Mouse (Mus musculus): ENCODE data around the gene Lsm5. TPM values are rescaled to one million over a fixed set of nuclear protein-coding genes. Genes with fewer than 3 reads are reported as not detected.

Lsm5 gene
- polyA plus RNA-seq (2012; rRNA removed), result not detected in 2 replicates

DNA sequence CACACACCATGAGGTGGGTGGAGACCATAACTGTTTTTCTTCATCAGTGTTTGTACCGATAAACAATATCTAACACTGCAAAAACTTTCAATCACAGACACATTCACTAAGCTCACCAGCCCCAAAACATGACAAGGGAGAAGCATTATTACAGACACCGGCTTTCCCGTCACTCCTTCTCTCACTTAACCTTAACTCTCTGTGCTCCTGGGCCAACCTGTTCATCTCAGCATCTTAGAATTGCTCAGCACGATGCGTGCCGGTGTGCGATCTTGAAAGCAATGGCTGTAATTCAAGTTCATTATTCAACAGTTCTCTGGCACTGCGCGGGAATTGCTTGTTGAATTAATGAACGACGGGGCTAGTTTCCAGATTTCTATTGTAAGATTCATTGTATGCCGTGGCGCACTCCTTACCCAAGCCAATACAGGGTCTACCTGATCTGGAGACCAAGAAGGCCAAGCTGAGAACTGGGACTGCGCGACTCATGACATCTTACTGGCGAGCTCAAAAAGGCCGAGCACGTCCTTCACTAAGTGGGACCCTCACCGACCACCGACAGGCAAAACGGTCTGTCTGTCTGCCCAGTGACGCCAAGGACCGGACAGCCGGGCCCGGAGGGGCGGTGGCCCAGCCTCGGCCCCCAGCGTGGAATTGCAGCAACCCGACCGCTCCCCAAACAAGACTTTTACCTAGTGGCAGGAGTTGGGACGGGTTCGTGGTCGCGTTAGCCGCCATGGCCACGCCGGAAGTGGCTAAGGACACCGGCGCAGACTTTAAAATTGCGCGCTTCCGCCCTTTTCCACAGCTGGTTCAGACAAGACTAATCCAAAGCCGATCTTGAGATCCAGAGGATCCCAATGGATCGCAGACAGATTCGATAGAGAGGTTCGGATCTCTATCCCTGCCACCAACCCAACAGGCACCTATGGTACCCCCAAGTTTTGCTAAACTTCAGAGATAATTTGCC, at the start of gene Lsm5:
Lsm5 (minus strand) TSS at position 780 of the 970 bp plus-strand sequence.
- Histone ChIP-seq H3K4me3 (ENCODE audit: low read depth, low read length) (peak within 1 kb of the TSS; percentile 100), H3K36me3 (ENCODE audit: control insufficient read depth, insufficient read depth, low read length) (peaks cover 3% of the 10 kb centered on the region; the same call in 1 of the 2 replicates), H3K27me3 (ENCODE audit: control insufficient read depth, insufficient read depth, low read length) (no peaks in the 10 kb centered on the region), H3K27ac (ENCODE audit: insufficient read depth, low read depth, low read length) (no peak within 1 kb of the TSS), H3K4me1 (ENCODE audit: control insufficient read depth, insufficient read depth, insufficient read length, low read length) (peaks cover 3% of the 10 kb centered on the region; the same call in 1 of the 2 replicates)
- under 1% methylated on average over 46 of the region's 46 CpGs for WGBS
- TF ChIP-seq CTCF (IDR thresholded peaks at IDR 0.05; ENCODE audit: extremely low read depth, insufficient read length, insufficient replicate concordance, low read depth, low read length) (no peak), POLR2A (IDR thresholded peaks at IDR 0.05; ENCODE audit: low read depth, low read length) (no peak)

DNA sequence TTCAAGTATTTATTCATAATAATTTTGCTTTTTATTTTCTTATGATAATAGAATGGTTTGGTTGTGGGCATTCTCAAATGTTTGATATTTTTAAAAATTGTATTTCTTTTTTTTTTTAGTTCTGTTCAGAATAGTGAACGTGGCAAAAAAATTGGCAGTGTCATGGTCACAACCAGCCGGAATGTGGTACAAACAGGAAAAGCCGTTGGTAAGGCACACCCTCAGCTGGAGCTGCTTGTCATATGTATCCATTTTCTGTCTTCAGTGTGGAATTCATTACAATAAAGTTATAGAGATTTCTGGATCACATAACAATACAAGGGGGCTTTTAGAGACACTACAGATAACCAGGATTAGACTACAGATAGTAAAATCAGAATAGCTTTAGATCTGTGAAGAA, 49.2 kb upstream of the Lsm5 start:
- Histone ChIP-seq H3K4me1 (ENCODE audit: control insufficient read depth, insufficient read depth, insufficient read length, low read length) (no peaks in the 10 kb centered on the region), H3K36me3 (ENCODE audit: control insufficient read depth, insufficient read depth, low read length) (peaks cover 41% of the 10 kb centered on the region), H3K27me3 (ENCODE audit: control insufficient read depth, insufficient read depth, low read length) (no peaks in the 10 kb centered on the region), H3K4me3 (ENCODE audit: low read depth, low read length) (no peak overlapping the region), H3K27ac (ENCODE audit: insufficient read depth, low read depth, low read length) (no peak overlapping the region)
- no peak for TF ChIP-seq CTCF (IDR thresholded peaks at IDR 0.05; ENCODE audit: extremely low read depth, insufficient read length, insufficient replicate concordance, low read depth, low read length)
- no peak for TF ChIP-seq POLR2A (IDR thresholded peaks at IDR 0.05; ENCODE audit: low read depth, low read length)
- WGBS, result 91% methylated on average over 3 of the region's 3 CpGs

GRCm38 (mm10) chr6:56745950-56746543, 41.5 kb upstream of the Lsm5 start:
- H3K27ac ChIP-seq (ENCODE audit: insufficient read depth, low read depth, low read length), result no peak overlapping the region
- WGBS, result 21% methylated on average over 5 of the region's 5 CpGs
- no peaks in the 10 kb centered on the region for H3K27me3 ChIP-seq (ENCODE audit: control insufficient read depth, insufficient read depth, low read length)
- H3K36me3 ChIP-seq (ENCODE audit: control insufficient read depth, insufficient read depth, low read length), result peaks cover 17% of the 10 kb centered on the region
- TF ChIP-seq CTCF (IDR thresholded peaks at IDR 0.05; ENCODE audit: extremely low read depth, insufficient read length, insufficient replicate concordance, low read depth, low read length) (no peak), POLR2A (IDR thresholded peaks at IDR 0.05; ENCODE audit: low read depth, low read length) (no peak)
- H3K4me1 ChIP-seq (ENCODE audit: control insufficient read depth, insufficient read depth, insufficient read length, low read length), result no peaks in the 10 kb centered on the region
- no peak overlapping the region for H3K4me3 ChIP-seq (ENCODE audit: low read depth, low read length)

DNA sequence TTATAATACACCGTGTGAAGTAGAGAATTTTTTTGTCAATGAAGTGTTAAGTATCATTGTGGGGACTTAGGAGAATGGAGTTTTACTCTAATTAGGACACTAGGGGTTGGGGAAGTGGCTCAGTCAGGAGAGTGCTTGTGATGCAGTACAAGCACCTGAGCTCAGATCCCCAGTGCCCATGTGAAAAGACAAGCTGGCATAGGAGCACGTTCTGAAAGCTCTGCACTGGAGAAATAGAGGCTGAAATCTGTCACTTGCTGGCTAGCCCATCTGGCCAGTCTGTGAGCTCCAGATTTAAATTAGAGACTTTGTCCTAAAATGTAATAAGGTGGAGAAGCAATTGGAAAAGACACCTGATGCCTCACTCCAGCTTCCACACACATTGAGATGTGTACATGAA, 28.0 kb upstream of the Lsm5 start:
- H3K36me3 ChIP-seq (ENCODE audit: control insufficient read depth, insufficient read depth, low read length), result peaks cover 42% of the 10 kb centered on the region
- 85% methylated on average over 2 of the region's 2 CpGs for WGBS
- H3K4me1 ChIP-seq (ENCODE audit: control insufficient read depth, insufficient read depth, insufficient read length, low read length), result no peaks in the 10 kb centered on the region
- TF ChIP-seq CTCF (IDR thresholded peaks at IDR 0.05; ENCODE audit: extremely low read depth, insufficient read length, insufficient replicate concordance, low read depth, low read length), result no peak
- no peak for TF ChIP-seq POLR2A (IDR thresholded peaks at IDR 0.05; ENCODE audit: low read depth, low read length)
- no peaks in the 10 kb centered on the region for H3K27me3 ChIP-seq (ENCODE audit: control insufficient read depth, insufficient read depth, low read length)
- no peak overlapping the region for H3K27ac ChIP-seq (ENCODE audit: insufficient read depth, low read depth, low read length)
- no peak overlapping the region for H3K4me3 ChIP-seq (ENCODE audit: low read depth, low read length)

DNA sequence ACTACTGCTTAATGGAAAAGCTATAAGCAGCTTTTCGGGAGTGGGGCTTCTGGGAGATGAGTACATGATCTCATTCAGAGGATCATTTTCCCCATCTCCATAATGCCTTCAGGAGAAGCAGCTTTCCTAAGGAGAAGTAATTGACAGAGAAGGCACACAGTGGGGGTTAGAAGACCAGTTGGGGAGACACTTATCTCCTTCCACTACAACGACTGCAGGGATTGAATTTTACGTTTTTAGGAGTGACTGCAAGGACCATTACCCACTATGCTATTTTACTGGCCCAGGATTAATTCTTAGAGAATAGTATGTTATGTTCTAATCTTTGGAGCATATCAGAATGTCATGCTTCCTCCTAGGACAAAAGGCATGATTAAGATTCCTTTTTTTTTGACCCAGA, 16.4 kb upstream of the Lsm5 start:
- H3K27ac ChIP-seq (ENCODE audit: insufficient read depth, low read depth, low read length), result no peak overlapping the region
- TF ChIP-seq CTCF (IDR thresholded peaks at IDR 0.05; ENCODE audit: extremely low read depth, insufficient read length, insufficient replicate concordance, low read depth, low read length) (no peak), POLR2A (IDR thresholded peaks at IDR 0.05; ENCODE audit: low read depth, low read length) (no peak)
- no peak overlapping the region for H3K4me3 ChIP-seq (ENCODE audit: low read depth, low read length)
- H3K4me1 ChIP-seq (ENCODE audit: control insufficient read depth, insufficient read depth, insufficient read length, low read length), result peaks cover 6% of the 10 kb centered on the region; the same call in 1 of the 2 replicates
- H3K27me3 ChIP-seq (ENCODE audit: control insufficient read depth, insufficient read depth, low read length), result no peaks in the 10 kb centered on the region
- WGBS, result 60% methylated on average over 3 of the region's 3 CpGs
- peaks cover 14% of the 10 kb centered on the region for H3K36me3 ChIP-seq (ENCODE audit: control insufficient read depth, insufficient read depth, low read length)

- Histone ChIP-seq H3K4me1 (ENCODE audit: control insufficient read depth, insufficient read depth, insufficient read length, low read length) (peaks cover 6% of the 10 kb centered on the region; the same call in 1 of the 2 replicates), H3K27ac (ENCODE audit: insufficient read depth, low read depth, low read length) (no peak overlapping the region), H3K27me3 (ENCODE audit: control insufficient read depth, insufficient read depth, low read length) (no peaks in the 10 kb centered on the region), H3K36me3 (ENCODE audit: control insufficient read depth, insufficient read depth, low read length) (peaks cover 7% of the 10 kb centered on the region), H3K4me3 (ENCODE audit: low read depth, low read length) (no peak overlapping the region)
- 46% methylated on average over 1 of the region's 1 CpGs for WGBS
- TF ChIP-seq CTCF (IDR thresholded peaks at IDR 0.05; ENCODE audit: extremely low read depth, insufficient read length, insufficient replicate concordance, low read depth, low read length) (no peak), POLR2A (IDR thresholded peaks at IDR 0.05; ENCODE audit: low read depth, low read length) (no peak)
These were observed 14.6 kb upstream of the Lsm5 start for GRCm38 (mm10) chr6:56719071-56719470.

GRCm38 (mm10) chr6:56715270-56715666, 10.8 kb upstream of the Lsm5 start:
- TF ChIP-seq POLR2A (IDR thresholded peaks at IDR 0.05; ENCODE audit: low read depth, low read length) (no peak), CTCF (IDR thresholded peaks at IDR 0.05; ENCODE audit: extremely low read depth, insufficient read length, insufficient replicate concordance, low read depth, low read length) (no peak)
- Histone ChIP-seq H3K27me3 (ENCODE audit: control insufficient read depth, insufficient read depth, low read length) (no peaks in the 10 kb centered on the region), H3K4me3 (ENCODE audit: low read depth, low read length) (peak overlapping the region; percentile 96), H3K4me1 (ENCODE audit: control insufficient read depth, insufficient read depth, insufficient read length, low read length) (peaks cover 4% of the 10 kb centered on the region; the same call in 1 of the 2 replicates), H3K36me3 (ENCODE audit: control insufficient read depth, insufficient read depth, low read length) (no peaks in the 10 kb centered on the region), H3K27ac (ENCODE audit: insufficient read depth, low read depth, low read length) (peak overlapping the region; percentile 79)
- WGBS, result under 1% methylated on average over 25 of the region's 25 CpGs

All from small intestine, adult 2 months (tissue).